Mouse (Mus musculus): ENCODE measurements around the gene Sgta. TPM values are rescaled to one million over a fixed set of nuclear protein-coding genes. Genes with fewer than 3 reads are reported as not detected.
"Not testable (repeated sequence)": the region's sequence is repeated elsewhere in the genome, so short reads cannot be mapped to it uniquely, and the experiment has no call there.

The Sgta gene
- total and polyA plus RNA-seq, 2 experiments from 2014 or later = 215 to 326 TPM

DNA sequence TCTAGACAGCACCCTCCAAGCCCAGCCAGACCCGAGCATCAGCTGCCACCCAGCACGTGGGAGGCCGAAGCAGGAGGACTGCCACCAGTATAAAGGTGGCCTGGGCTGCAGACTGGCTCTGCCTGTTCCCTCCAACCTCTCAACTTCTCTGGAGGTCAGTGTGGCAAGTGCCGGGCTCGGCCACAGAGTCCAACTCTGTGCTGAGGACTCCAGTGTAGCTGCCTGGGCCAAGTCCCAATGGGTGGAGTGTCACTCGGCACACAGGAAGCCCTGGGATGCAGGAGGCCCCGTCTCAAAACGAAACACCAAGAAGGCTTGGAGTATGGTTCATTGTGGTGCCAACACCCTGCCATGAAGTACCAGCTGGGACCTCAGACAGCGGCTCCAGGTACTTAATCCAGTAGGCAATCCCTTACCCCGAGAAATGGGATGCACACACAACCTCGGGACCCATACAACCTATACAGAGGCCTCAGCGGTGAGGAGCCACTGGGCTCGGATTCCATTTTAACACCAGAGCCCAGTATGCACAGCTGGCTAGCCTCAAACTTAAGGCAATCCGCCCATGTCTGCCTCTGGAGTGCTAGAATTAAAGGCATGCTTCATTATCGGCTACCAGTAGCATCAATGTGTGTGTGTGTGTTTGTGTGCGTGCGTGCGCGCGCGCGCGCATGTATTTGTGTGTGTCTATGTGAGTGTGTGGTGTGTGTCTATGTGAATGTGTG is 2.4 kb downstream of the Sgta start:
- Histone ChIP-seq H3K4me1 (ENCODE audit: insufficient read depth) (peaks cover 8% of the 10 kb centered on the region), H3K27me3 (ENCODE audit: insufficient read depth, low read length) (no peaks in the 10 kb centered on the region), H3K9ac (no peak overlapping the region), H3K27ac (ENCODE audit: low read depth, low read length) (no peak overlapping the region), H3K9me3 (ENCODE audit: low read length) (no peaks in the 10 kb centered on the region), H3K4me2 (ENCODE audit: low read depth) (no peak overlapping the region), H3K36me3 (ENCODE audit: insufficient read depth) (peaks cover 6% of the 10 kb centered on the region; the same call in 1 of the 2 replicates), H3K4me3 (ENCODE audit: low read depth, low read length) (no peak overlapping the region)
- 93% methylated on average over 23 of the region's 23 CpGs for WGBS
- no peak for DNase-seq
- TF ChIP-seq CTCF (IDR thresholded peaks at IDR 0.05; ENCODE audit: low read depth) = no peak
- ATAC-seq = no peak

DNA sequence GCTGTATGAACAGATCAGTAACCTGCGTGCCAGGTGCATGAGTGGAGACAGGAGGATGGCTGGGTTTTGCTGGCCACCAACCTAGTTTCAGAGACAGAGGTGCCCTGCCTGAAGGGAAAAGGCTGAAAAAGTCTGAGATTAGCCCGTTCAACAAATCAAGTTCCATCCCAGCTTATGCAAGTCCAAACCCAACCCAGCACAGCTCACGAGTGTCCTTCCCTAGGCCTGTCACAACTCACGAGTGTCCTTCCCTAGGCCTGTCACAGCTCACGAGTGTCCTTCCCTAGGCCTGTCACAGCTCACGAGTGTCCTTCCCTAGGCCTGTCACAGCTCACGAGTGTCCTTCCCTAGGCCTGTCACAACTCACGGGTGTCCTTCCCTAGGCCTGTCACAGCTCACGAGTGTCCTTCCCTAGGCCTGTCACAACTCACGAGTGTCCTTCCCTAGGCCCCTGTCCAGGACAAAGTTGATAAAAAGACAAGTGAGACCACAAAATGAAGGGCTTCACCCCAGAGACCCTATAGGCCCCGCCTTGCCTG is 4.1 kb downstream of the Sgta start:
- not testable (repeated sequence) for H3K4me2 ChIP-seq (ENCODE audit: low read depth); H3K4me3 ChIP-seq (ENCODE audit: low read depth, low read length); H3K27me3 ChIP-seq (ENCODE audit: insufficient read depth, low read length); H3K9me3 ChIP-seq (ENCODE audit: low read length); H3K27ac ChIP-seq (ENCODE audit: low read depth, low read length); DNase-seq; H3K9ac ChIP-seq; H3K4me1 ChIP-seq (ENCODE audit: insufficient read depth); ATAC-seq
- H3K36me3 ChIP-seq (ENCODE audit: insufficient read depth) = peaks cover 23% of the 10 kb centered on the region
- WGBS = 84% methylated on average over 11 of the region's 11 CpGs

DNA sequence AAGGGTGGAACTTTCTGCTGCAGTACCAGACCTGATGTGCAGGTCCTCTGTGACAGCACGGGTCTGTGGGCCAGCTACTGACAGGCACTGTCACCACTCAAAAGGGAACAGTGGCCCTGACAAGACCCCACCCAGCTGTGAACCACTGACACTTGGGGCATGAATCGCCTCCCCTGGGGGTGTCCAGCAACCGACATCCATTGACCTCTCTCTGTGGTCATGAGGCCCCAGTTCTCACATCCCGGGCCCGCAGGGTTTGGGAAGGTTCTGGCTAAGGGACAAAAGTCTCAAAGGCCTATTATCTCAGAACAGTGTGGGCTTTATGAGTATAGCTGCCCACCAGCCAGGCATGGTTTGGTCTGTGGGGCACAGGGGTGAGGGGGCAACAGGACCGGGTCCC is 4.8 kb downstream of the Sgta start:
- 82% methylated on average over 6 of the region's 6 CpGs for WGBS
- Histone ChIP-seq H3K36me3 (ENCODE audit: insufficient read depth) (peaks cover 29% of the 10 kb centered on the region), H3K27ac (ENCODE audit: low read depth, low read length) (no peak overlapping the region), H3K9ac (no peak overlapping the region), H3K4me1 (ENCODE audit: insufficient read depth) (peaks cover 8% of the 10 kb centered on the region), H3K4me3 (ENCODE audit: low read depth, low read length) (no peak overlapping the region), H3K4me2 (ENCODE audit: low read depth) (no peak overlapping the region), H3K27me3 (ENCODE audit: insufficient read depth, low read length) (no peaks in the 10 kb centered on the region), H3K9me3 (ENCODE audit: low read length) (no peaks in the 10 kb centered on the region)
- DNase-seq (no peak), ATAC-seq (no peak)
- no peak for TF ChIP-seq CTCF (IDR thresholded peaks at IDR 0.05; ENCODE audit: low read depth)

DNA sequence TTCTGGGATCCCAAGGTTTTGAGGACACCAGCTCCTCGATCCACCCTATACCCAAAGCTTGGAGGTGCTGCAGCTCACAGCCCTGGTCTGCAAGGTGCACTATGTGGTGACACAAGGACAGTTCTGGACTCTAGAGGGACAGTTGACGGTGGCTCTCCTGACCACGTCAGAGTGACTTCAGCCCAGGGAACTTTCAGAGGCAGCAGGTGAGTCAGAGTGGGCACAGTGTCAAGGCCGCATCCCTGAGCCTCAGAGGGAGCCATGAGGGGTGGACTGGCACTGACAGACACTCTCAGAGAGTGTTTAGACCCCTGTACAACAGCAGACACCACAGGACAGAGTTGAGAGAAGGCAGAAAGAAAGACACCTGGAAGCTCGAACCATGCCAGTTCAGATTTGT is 7.4 kb downstream of the Sgta start:
- H3K9me3 ChIP-seq (ENCODE audit: low read length) = no peaks in the 10 kb centered on the region
- H3K36me3 ChIP-seq (ENCODE audit: insufficient read depth) = peaks cover 55% of the 10 kb centered on the region
- no peaks in the 10 kb centered on the region for H3K27me3 ChIP-seq (ENCODE audit: insufficient read depth, low read length)
- 95% methylated on average over 5 of the region's 5 CpGs for WGBS
- ATAC-seq = no peak
- no peak for DNase-seq
- H3K4me2 ChIP-seq (ENCODE audit: low read depth) = no peak overlapping the region
- H3K4me1 ChIP-seq (ENCODE audit: insufficient read depth) = no peaks in the 10 kb centered on the region
- no peak overlapping the region for H3K9ac ChIP-seq
- no peak overlapping the region for H3K4me3 ChIP-seq (ENCODE audit: low read depth, low read length)
- TF ChIP-seq CTCF (IDR thresholded peaks at IDR 0.05; ENCODE audit: low read depth) = no peak
- H3K27ac ChIP-seq (ENCODE audit: low read depth, low read length) = no peak overlapping the region

DNA sequence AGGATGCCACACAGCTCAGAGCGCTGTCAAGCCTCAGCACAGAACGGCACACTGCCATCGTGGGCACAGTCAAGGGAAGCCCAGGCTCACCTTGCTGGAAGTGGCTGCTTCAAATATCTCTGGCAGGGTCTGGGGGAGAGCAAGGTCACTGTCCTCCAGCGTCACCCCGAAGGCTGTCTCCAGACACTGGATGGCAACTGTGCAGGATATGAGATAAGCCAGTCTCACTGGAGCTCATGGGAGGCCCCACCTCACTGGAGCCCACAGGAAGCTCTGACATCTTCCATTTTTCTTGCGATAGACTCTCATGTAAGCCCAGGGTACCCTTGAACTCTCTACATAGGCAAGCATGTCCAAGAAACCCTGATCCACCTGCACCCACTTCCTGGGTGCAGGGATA is 8.8 kb downstream of the Sgta start:
- Histone ChIP-seq H3K27me3 (ENCODE audit: insufficient read depth, low read length) (no peaks in the 10 kb centered on the region), H3K4me3 (ENCODE audit: low read depth, low read length) (no peak overlapping the region), H3K4me1 (ENCODE audit: insufficient read depth) (no peaks in the 10 kb centered on the region), H3K27ac (ENCODE audit: low read depth, low read length) (no peak overlapping the region), H3K4me2 (ENCODE audit: low read depth) (no peak overlapping the region), H3K36me3 (ENCODE audit: insufficient read depth) (peaks cover 69% of the 10 kb centered on the region), H3K9me3 (ENCODE audit: low read length) (no peaks in the 10 kb centered on the region), H3K9ac (no peak overlapping the region)
- DNase-seq (no peak), ATAC-seq (no peak)
- TF ChIP-seq CTCF (IDR thresholded peaks at IDR 0.05; ENCODE audit: low read depth) = no peak
- 96% methylated on average over 6 of the region's 6 CpGs for WGBS

DNA sequence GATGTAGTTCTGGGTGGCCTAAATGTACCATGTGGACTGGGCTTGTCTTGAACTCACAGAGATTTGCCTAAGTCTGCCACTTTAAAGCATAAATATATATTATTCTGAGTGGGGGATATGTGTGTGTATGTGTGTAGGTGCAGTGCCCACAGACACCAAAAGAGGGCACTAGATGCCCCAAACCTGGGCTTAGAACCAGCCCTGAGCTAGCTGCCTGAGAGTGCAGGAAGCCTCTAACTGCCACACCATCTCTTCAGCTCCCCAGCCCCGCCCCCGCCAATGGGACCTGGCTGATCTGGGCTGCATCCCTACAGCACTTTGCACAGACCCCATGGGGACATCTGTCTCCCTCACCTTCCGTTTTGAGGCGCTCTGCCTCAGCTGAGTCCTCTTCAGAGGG is 9.3 kb downstream of the Sgta start:
- Histone ChIP-seq H3K36me3 (ENCODE audit: insufficient read depth) (peaks cover 74% of the 10 kb centered on the region), H3K9ac (no peak overlapping the region), H3K27me3 (ENCODE audit: insufficient read depth, low read length) (no peaks in the 10 kb centered on the region), H3K4me1 (ENCODE audit: insufficient read depth) (no peaks in the 10 kb centered on the region), H3K4me2 (ENCODE audit: low read depth) (no peak overlapping the region), H3K27ac (ENCODE audit: low read depth, low read length) (no peak overlapping the region), H3K4me3 (ENCODE audit: low read depth, low read length) (no peak overlapping the region), H3K9me3 (ENCODE audit: low read length) (no peaks in the 10 kb centered on the region)
- TF ChIP-seq CTCF (IDR thresholded peaks at IDR 0.05; ENCODE audit: low read depth) = peak; percentile 54
- peak; percentile 50 for ATAC-seq
- WGBS = 93% methylated on average over 4 of the region's 4 CpGs
- DNase-seq = peak; percentile 21

DNA sequence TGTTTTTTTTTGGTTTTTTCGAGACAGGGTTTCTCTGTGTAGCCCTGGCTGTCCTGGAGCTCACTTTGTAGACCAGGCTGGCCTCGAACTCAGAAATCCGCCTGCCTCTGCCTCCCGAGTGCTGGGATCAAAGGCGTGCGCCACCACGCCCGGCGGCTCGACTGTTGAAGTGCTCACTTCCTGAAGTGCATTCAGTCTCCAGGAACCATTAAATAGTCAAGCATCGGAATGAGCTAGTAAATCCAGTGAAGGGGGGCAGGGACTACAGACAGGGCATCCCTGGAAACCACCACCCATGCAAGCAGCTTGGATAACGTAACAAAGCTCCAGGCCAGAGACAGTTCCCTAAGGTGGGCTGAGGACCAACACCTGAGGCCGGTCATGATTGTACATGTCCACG is 14.7 kb downstream of the Sgta start:
- H3K4me3 ChIP-seq (ENCODE audit: low read depth, low read length); H3K27ac ChIP-seq (ENCODE audit: low read depth, low read length): not testable (repeated sequence)
- 90% methylated on average over 14 of the region's 14 CpGs for WGBS

More for the DNA sequence above, 14.7 kb downstream of the Sgta start:
- H3K4me2 ChIP-seq (ENCODE audit: low read depth); H3K9me3 ChIP-seq (ENCODE audit: low read length); H3K4me1 ChIP-seq (ENCODE audit: insufficient read depth); ATAC-seq; DNase-seq; H3K9ac ChIP-seq; H3K27me3 ChIP-seq (ENCODE audit: insufficient read depth, low read length): not testable (repeated sequence)
- H3K36me3 ChIP-seq (ENCODE audit: insufficient read depth) = peaks cover 80% of the 10 kb centered on the region

All from forebrain, postnatal 0 days (tissue).